Mouse (Mus musculus) small intestine, adult 10 weeks (tissue): ENCODE data around the gene Vwa7. TPM values are rescaled to one million over a fixed set of nuclear protein-coding genes. Genes with fewer than 3 reads are reported as not detected.

Experiments used
- polyA plus RNA-seq: library from polyadenylated mRNA; stranded (reverse); fragments of 350-450 nt; fragmentation: Illumina TruSeq; extraction: RNeasy Lipid Tissue Mini Kit (QIAGEN cat#74804); gene quantifications from one replicate; pipeline ENCODE4 v1.2.3, GENCODE M21; 2014; ENCODE audit warnings: low replicate concordance

The Vwa7 gene
- 0.11 TPM for polyA plus RNA-seq

DNA sequence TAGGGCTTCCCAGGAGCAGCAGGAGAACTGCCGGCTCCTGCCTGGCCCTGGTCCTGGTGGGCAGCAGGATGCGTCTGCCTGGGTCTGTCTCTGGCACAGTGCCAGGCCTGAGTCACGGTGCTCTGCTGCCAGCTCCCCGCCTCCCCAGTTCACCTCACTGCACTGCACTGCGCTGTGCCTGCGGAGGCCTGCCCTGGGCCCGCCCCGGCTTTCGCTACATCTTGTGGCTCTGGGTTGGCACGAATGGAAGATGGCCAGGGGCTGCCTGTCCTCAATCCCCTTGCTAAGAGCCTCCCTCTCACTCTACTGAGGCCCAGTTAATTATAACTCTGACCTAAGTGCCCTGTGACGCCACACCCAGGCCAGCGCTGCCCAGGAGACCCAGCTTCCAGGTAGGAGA, at the start of gene Vwa7:
Vwa7 (plus strand) TSS at position 204 of the 400 bp plus-strand sequence.

DNA sequence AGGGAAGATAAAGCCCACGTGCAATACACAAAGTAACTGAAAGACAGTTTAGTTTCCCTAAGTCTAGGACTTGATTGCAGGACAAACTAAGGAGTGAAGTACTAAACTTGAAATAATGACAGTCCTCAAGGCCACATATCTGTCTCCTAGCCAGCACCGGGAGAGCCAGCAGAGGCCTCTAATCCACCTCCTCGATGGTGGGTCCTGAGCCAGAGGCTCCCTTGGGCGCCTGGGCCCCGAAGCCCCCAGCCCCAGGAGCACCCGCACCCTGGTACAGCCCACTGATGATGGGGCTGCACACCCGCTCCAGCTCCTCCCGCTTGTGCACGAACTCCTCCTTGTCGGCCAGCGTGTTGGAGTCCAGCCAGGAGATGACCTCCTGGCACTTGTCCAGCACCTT, 46.6 kb upstream of the Vwa7 start, which contains the start of gene Gm20481:
Gm20481 (plus strand) TSS at position 91 of the 400 bp plus-strand sequence.

DNA sequence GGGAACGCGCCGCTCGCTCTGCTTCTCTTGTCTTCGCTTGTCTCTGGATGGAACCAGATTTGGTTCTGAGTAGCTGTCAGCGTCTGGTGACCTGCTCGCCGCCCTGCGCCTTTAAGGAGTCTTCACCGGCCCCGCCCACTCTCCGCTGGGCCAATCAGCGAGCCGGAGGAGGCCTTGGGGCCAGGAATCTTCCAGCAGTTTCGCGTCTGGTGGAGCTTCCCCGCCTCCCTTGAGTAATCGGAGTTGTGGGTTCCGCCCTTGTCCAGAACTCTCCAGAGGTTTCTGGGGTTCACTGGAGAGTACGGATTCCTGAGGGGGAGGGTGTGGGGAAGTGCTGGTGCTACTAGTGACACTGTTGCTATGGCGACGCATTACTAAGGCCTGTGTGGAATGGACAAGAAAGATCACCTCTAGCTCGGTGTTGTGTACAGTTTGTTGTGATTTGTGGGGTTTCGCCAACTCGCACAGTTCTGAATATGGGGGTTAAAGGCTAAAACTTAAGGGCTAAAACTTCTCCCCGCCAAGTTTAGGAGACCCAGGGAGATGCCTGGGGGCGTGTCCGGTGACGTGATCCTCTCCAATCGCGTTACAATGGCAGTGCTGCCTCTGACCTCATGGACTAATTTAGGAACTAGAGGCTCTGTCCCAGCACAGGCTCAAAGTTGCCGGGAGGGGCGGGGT, 44.2 kb upstream of the Vwa7 start, which contains the start of the genes Hspa1a and Hspa1l:
Hspa1a (minus strand) TSS at position 88 of the 681 bp plus-strand sequence.
Hspa1l (plus strand) TSS at position 635 of the 681 bp plus-strand sequence.

DNA sequence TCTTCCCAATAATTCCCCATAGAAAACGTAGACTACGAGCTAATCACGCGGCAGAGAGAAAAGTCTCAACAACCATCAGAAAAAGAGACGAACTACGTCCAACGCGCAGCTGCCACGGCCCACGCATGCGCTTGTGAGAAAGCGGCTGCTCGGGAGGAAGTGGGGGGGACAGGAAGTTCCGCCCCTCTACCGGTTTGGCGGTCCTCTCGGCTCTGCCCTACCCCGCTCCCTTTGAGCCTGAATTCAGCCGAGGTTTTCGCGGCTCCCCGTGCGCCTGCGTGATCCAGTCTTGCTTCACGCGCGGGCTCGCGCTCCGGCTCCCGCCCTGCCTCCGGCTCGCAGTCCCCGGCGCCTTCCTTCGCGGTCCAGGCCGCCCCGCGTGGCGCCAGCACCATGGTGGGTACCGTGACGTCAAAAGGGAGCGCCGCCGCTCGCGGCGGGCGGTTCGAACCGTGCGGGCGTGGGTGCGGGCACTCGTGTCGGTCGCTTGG, 34.6 kb upstream of the Vwa7 start, which contains the start of gene Lsm2:
Lsm2 (plus strand) TSS at position 173 of the 491 bp plus-strand sequence.

DNA sequence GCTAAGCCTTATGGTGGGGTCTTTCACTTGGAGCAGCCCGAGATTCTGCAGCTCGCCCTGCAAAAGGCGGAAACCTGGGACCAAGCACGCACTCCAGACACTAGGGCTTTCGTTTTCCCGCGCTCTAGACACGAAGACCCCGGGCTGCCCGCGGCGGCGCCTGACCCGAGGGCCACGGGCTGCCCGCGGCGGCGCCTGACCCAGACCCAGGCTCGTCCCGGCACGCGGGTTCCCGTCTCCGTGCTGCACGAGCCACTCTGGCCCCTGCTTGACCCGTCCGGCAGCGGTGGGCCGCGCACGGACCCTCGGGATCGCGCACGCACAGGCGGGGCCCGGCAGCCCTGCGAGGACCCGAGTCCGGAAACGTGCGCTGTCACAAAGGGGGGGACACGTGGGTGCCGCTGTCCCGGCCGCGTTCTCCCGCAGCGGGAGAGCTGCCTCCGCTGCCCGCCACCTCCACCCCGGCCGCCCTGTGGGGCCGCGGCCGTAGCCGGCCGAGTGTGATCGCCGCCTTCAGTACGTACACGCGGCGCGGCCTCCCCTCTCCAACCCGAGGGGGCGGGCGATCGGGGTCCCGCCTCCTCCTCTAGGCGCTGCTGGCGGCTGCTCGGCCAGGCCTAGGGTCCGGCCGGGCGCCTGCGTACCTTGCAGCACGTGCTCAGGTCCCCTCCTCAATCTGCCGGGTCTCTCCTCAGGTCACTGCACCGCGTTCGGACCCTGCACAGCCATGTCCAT, 15.5 kb upstream of the Vwa7 start, which contains the start of gene Vars:
Vars (plus strand) TSS at position 271 of the 735 bp plus-strand sequence.

DNA sequence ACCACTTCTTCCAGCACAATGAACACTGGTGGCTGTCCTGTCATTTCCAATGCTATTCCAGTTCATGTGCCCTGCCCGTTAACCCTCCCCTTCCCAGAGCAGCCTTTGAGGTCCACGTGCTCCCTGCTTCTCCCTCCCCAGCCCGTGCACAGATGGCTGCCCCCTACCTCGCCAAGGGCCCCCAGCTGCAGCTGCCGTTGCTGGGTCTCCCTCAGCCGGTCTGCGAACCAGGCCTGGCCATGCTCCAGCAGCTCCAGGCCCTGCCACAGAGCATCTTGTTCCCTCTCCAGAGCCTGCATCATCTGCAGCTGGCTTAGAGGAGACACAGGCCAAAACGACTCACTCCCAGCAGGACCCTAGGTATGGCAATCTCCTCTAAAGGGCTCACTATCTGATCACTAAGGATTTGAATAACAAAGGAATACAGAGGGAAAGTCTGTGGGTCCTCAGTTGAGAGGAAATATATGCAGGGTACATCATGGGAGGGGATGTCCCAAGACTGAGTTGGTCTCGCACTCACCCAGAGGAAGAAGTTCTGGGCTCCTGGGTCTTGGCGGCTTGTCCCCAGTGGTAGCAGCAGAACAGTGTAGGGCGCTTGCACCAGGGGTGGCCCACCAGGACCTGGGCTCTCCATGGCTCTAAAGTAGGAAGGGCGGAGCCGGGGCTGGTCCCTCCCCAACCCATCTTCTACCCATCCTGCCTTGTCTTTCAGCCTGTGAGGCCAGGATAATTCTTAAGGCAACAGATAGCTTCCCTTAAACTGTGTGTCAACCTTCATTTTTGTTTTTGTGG, 11.1 kb downstream of the Vwa7 start, which contains the start of gene Sapcd1:
Sapcd1 (minus strand) TSS at position 740 of the 792 bp plus-strand sequence.

DNA sequence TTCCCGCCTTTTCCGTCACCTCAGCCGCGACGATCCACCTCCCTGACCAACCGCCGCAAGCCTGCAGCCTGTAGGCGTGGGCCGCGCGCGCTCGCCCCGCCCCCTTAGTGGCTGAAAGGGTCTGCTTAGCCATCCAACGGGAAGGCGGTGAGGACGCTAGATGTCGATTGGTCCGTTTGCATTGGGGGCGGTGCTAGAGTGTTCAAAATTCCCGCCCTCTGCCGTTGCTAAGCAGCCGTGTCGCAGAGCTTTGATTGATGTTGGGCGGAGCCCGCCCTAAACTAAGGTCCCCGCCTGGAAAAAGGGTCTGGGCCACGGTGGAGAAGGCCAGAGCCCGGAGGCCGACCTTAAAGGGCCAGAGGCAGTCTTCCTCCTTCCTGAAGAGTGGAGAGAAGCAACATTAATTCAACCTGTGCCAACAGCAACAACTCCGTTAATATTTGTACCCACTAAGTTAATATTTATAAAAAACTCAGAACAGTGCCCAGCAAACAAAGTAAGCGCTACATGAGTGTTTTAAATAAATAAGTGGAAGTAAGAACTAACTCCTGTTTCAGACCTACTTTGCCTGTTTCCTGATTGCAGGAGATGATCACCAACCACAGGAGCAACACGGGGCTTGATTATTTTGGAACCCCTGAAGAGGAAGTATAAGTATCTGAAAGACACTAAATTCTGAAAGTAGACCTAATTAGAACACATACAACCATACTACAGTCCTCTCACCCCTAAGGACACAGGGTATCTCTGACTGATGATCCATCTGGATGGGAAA, 30.5 kb downstream of the Vwa7 start, which contains the start of gene Msh5:
Msh5 (minus strand) TSS at position 65 of the 775 bp plus-strand sequence.

DNA sequence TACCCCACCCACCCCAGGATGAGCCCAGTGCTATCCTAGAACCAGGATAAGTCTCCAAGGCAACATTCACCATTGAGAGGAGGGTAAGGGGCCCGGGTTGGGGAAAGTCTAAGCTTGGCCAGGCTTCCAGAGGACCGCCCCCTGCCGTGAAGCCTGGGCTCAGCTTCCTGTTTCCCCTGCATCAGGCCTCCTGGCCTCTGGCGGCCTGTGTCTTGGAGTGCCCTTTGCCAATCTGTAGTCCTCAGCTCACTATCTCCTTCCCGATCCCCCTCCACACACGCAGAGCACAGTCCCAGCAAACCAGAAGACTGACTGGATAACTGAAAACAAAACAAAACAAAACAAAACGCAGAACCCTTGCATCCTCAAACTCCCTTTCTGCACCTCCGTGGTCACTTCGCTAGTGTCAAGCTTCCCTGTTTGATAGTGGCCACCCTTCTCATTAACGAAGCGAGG, 33.2 kb downstream of the Vwa7 start, which contains the start of gene Clic1:
Clic1 (plus strand) TSS at position 406 of the 456 bp plus-strand sequence.

DNA sequence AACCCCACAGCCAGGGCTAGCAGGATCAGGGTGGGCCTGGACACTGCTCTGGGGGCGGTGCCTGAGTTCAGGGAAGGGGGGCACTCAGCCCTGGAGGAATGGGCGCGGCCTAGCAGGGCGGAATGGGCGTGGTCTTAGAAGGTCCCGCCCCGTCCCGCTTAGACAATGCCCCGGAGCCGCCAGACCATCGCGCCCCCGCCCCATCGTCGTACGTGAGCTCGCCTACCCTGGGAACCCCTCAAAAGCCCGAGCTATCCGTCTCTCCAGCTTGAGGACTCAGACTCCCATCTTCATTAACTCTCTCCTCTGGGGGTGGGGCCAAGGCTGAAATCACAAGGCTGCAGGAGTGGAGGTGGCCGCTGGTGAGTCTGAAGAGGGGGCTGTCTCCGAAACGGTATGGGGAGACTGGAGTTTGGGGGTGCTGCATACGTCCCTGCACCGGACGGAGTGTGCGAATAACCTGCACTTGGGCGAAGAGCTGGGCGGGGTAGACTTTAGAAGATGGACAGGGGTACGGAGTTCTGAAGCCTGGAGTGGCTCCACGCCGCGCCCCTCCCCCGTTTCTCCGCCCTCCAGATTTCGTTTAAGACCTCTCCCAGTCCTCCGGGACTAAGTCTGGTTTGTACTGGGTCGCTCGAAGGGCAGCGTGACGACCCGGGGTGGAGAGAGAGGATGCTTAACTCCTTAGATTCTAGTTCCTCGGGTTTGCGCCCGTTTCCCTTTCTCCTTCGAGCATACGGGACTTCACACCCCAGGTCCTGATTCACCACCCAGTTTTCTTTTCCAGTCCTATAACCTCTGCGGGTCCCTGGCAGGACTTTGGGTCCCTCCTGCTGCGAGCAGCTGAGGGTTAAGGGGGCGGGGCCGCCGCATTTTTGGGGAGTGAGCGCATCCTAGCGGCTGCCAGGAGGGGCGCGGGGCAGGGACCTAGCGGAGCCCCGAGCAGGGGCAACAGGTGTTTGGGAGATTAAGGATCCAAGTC, 42.8 kb downstream of the Vwa7 start, which contains the start of gene Ddah2:
Ddah2 (plus strand) TSS at position 125 of the 982 bp plus-strand sequence.

DNA sequence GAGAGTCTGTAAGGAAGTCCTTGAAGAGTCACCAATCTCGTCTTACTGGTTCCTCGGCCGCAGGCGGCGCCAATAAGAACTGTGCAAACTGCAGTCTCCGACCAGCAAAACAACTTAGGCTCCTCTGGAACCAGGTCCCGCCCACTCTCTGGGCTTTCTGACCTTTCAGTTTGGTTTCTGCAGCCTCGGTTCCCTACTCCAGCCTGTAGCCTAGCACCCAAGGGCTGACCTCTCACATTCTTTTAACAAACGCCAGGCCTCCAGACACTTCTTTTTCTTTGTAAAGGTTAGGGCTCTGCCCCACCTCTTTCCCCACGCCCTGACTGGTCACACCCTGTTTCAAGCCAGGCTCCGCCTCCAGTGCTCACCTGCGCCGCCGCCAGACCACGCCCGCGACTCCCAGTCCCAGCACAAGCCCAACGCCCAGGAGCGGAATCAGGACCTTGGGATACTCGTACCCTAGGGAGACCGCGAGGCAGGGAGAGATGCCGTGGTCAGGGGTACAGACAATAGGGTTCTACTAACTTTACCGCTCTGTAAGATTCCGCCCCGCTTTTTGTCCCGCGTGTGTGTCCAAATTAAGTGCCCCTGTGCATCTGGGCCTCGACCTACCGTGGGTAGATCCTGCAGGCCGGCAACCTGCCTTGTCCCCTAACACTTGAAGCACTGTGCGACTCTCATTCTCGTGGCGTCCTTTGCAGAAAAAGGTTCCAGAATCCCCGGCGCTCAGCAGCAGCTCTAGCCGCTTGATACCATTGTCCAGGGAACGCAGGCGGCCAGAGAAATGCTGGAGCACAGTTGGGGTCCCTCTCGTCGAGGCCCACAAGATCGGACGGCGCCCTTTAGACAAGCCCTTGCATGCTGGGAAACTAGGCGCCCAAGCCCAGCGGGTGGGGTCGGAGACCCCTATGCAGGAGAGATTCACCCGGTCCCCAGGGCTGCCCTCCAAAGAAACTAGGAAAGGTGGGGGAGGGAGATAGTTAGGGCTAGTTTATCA, 48.9 kb downstream of the Vwa7 start, which contains the start of gene Ly6g6c:
Ly6g6c (plus strand) TSS at position 438 of the 997 bp plus-strand sequence.

DNA sequence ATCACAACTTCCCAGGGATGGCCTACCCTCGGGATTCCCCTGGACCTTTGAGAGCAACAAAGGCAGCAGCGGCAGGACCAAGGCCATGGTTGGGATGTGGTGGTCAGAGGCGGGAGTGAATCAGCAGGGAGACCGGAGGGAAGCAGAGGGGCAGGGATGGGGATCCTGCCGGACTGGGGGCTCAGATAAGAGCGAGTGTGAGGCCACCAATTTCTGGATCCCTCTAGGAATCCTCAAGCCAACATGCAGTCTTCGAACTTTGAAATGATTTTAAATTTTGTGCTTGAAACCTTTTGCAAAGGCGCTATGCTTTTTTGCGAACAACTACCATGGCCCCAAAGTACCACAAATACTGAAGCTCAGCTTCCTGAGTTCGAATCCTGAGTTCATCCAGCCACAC, 49.7 kb downstream of the Vwa7 start, which contains the start of gene Mpig6b:
Mpig6b (minus strand) TSS at position 101 of the 400 bp plus-strand sequence.

Other genes with a start within 250 kb of the Vwa7 start
- gene Cyp21a1, start 212.0 kb upstream of the Vwa7 start, polyA plus RNA-seq, result not detected
- 17.0 TPM for gene Stk19, start 179.6 kb upstream of the Vwa7 start, polyA plus RNA-seq
- gene Dxo, start 179.6 kb upstream of the Vwa7 start, polyA plus RNA-seq, result 1.6 TPM
- 4.8 TPM for gene Skiv2l, start 166.4 kb upstream of the Vwa7 start, polyA plus RNA-seq
- gene Nelfe, start 166.2 kb upstream of the Vwa7 start, polyA plus RNA-seq, result 0.41 TPM
- 20.3 TPM for gene Cfb, start 154.1 kb upstream of the Vwa7 start, polyA plus RNA-seq
- gene Zbtb12, start 137.1 kb upstream of the Vwa7 start, polyA plus RNA-seq, result 1.3 TPM
- 2.4 TPM for gene Gm20547, start 134.5 kb upstream of the Vwa7 start, polyA plus RNA-seq
- gene C2, start 118.3 kb upstream of the Vwa7 start, polyA plus RNA-seq, result not detected
- gene Ehmt2, start 118.1 kb upstream of the Vwa7 start, polyA plus RNA-seq, result 5.3 TPM
- gene Slc44a4, start 102.1 kb upstream of the Vwa7 start, polyA plus RNA-seq, result 2.7 TPM
- 3.6 TPM for gene Neu1, start 85.3 kb upstream of the Vwa7 start, polyA plus RNA-seq
- gene Hspa1b, start 57.3 kb upstream of the Vwa7 start, polyA plus RNA-seq, result 1.3 TPM
- not detected for gene Gm20481, start 46.7 kb upstream of the Vwa7 start, polyA plus RNA-seq
- 0.52 TPM for gene Hspa1a, start 44.4 kb upstream of the Vwa7 start, polyA plus RNA-seq
- gene Hspa1l, start 43.9 kb upstream of the Vwa7 start, polyA plus RNA-seq, result not detected
- 12.4 TPM for gene Lsm2, start 34.7 kb upstream of the Vwa7 start, polyA plus RNA-seq
- gene Vars, start 15.6 kb upstream of the Vwa7 start, polyA plus RNA-seq, result 0.37 TPM
- not detected for gene Sapcd1, start 11.4 kb downstream of the Vwa7 start, polyA plus RNA-seq
- gene Msh5, start 30.2 kb downstream of the Vwa7 start, polyA plus RNA-seq, result 0.93 TPM
- 31.3 TPM for gene Clic1, start 33.4 kb downstream of the Vwa7 start, polyA plus RNA-seq
- not detected for gene Ddah2, start 42.5 kb downstream of the Vwa7 start, polyA plus RNA-seq
- gene Ly6g6c, start 48.8 kb downstream of the Vwa7 start, polyA plus RNA-seq, result not detected
- 0.59 TPM for gene Mpig6b, start 49.6 kb downstream of the Vwa7 start, polyA plus RNA-seq
- gene Ly6g6e, start 60.3 kb downstream of the Vwa7 start, polyA plus RNA-seq, result not detected
- not detected for gene Ly6g6d, start 61.5 kb downstream of the Vwa7 start, polyA plus RNA-seq
- gene Ly6g6f, start 69.0 kb downstream of the Vwa7 start, polyA plus RNA-seq, result not detected
- gene Abhd16a, start 72.7 kb downstream of the Vwa7 start, polyA plus RNA-seq, result 3.7 TPM
- not detected for gene Ly6g5c, start 91.7 kb downstream of the Vwa7 start, polyA plus RNA-seq
- not detected for gene Ly6g5b, start 98.8 kb downstream of the Vwa7 start, polyA plus RNA-seq
- 2.3 TPM for gene Gpank1, start 104.9 kb downstream of the Vwa7 start, polyA plus RNA-seq
- gene Csnk2b, start 105.5 kb downstream of the Vwa7 start, polyA plus RNA-seq, result 112 TPM
- 1.7 TPM for gene D17H6S53E, start 109.8 kb downstream of the Vwa7 start, polyA plus RNA-seq
- gene Apom, start 115.5 kb downstream of the Vwa7 start, polyA plus RNA-seq, result not detected
- 9.2 TPM for gene Bag6, start 118.6 kb downstream of the Vwa7 start, polyA plus RNA-seq
- 7.5 TPM for gene Prrc2a, start 148.3 kb downstream of the Vwa7 start, polyA plus RNA-seq
- 8.4 TPM for gene Aif1, start 159.5 kb downstream of the Vwa7 start, polyA plus RNA-seq
- not detected for gene Lst1, start 171.9 kb downstream of the Vwa7 start, polyA plus RNA-seq
- gene Ltb, start 177.9 kb downstream of the Vwa7 start, polyA plus RNA-seq, result not detected
- gene Tnf, start 185.4 kb downstream of the Vwa7 start, polyA plus RNA-seq, result not detected
- gene Lta, start 188.8 kb downstream of the Vwa7 start, polyA plus RNA-seq, result not detected
- gene Gm16181, start 204.3 kb downstream of the Vwa7 start, polyA plus RNA-seq, result not detected
- 1.9 TPM for gene Atp6v1g2, start 217.1 kb downstream of the Vwa7 start, polyA plus RNA-seq
- not detected for gene Nfkbil1, start 219.2 kb downstream of the Vwa7 start, polyA plus RNA-seq
- gene Ddx39b, start 225.2 kb downstream of the Vwa7 start, polyA plus RNA-seq, result 4.0 TPM
- 51.6 TPM for gene H2-D1, start 246.2 kb downstream of the Vwa7 start, polyA plus RNA-seq